Mouse (Mus musculus) adrenal gland, postnatal 0 days (tissue): Measurements from ENCODE around the gene Pla1a. TPM values are rescaled to one million over a fixed set of nuclear protein-coding genes. Genes with fewer than 3 reads are reported as not detected.

Source experiments
- polyA plus RNA-seq: library from polyadenylated mRNA; unstranded; fragments of >200 nt; fragmentation: Nextera tagmentation; extraction: Ambion mirVana; gene quantifications from 2 replicates; pipeline ENCODE4 v1.2.1, GENCODE M21; 2015

Pla1a gene
- 16.5 and 27.5 TPM in 2 replicates for polyA plus RNA-seq

DNA sequence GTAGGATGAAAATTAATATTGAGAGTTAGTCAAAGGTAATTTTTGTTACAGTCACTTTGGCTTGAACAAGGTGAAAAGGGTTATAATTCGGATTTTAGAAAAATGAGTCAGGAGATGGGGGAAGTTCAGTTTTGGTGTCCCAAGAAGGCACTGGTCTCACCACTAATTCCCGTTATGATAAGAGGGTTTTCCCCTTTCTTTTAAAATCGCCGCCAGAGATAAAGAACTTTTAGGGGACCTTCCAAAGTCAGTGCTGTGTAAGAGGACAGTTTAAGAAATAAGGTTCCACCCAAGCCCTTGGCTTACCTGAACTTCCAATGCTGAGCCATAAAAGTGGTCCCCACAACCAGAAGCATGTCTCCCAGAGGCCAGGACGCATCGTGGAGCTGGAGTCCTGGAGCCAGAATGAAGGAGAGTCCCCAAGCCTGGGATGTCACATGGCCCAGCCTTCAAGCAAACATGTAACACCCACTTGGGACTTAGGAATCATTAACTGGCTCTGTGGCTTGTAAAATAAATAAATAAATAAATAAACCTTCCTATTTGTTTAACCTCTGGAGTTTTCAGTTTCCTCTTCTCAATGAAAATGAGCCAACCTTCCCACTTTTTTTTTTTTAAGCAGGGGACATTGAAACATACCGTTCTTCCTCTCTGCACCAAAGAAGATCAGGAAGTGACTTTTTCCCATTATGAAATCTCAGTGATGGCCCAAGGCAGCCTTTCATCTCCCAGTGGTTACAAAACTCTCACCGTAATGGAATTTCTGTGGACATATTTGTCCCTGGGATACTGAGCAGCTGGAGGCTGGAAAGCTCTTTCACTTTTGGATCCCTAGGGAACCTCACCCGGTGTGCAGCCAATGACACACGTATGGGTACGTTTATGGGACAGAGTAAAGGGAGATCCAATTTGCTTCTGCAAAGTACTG lies at the start of gene Pla1a:
Gene Pla1a (minus strand): TSS at position 648 of the 928 bp plus-strand sequence.

DNA sequence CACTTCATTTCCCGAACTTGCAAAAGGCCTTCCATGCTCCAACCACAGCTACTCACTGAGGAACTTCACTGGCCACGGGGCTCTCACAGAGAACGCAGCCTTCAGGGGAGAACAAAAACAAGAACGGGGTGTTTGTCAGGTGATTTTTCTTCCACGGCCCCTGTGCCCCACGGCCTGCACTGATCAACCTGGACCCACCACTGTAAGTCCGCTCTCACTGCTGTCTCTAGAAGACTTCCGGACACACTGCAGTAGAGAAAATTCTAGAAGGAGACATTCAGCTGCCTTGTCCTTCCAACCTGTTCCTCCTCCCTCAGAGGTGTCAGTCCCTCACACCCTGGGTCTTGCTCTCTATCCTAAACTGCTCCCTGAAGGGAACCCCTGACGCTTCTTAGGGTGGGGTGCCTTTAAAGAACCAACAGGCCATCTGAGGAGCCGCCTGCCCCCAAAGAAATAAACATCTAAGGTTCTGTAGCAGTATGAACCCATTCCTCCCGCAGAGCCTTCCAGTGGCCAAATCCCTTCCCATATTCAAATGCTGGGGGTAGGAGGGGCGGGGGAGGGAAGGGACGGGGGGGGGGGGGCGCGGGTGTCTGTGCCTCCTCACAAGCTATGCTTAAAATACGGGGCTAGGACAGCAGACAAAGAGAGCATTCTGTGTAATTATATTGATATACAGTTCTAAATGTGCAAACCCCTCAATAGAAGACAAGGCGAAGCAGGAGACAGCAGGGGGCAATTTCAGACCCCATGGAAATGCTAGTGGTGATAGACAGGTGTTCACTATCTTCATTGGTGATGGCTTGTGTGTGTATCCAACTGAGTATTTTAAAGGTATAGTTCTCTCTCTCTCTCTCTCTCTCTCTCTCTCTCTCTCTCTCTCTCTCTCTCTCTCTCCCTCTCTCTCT lies 22.8 kb upstream of the Pla1a start, which contains the start of gene Cd80:
Gene Cd80 (plus strand): TSS at position 51 of the 908 bp plus-strand sequence.

GRCm38 (mm10) chr16:38452442-38453202 lies 19.7 kb upstream of the Pla1a start, which contains the start of gene Adprh:
Adprh (minus strand) TSS chr16:38452703.

GRCm38 (mm10) chr16:38361933-38362332 lies 71.0 kb downstream of the Pla1a start, which contains the start of gene Popdc2:
Popdc2 (plus strand) TSS chr16:38362209.

DNA sequence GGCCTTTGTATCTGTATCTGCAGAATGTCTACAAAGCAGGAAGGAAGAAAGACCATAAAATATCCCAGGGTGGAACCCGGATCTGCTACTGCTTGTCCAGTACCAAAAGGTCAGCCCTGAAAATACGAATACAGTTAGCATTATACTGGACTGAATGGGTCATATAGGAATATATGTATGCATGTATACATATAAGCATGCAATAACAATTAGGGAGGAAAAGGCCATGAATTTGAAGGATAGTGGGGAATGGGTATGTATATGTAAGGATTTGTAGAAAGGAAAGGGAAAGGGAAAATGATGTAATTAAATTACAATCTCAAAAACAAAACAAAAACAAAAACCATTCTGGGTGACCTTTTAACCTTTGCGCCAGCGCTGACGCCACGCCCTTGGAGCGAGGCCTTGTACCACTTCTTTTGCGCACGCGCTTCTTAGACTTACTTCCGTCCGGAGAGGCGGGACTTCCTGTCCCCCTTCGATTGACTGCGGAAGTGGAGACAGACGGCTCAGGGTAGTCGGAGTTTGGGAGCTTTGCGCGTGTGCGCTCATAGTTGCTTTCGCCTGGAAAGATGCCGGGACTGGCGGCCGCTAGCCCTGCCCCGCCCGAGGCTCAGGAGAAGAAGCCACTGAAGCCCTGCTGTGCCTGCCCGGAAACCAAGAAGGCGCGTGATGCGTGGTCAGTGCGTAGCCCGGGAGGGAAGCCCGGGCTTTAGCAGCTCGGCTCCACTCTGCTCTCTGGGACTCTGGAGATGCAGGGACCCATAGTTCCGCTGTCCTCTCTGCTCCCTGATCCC lies 86.2 kb downstream of the Pla1a start, which contains the start of the genes Cox17 and Gm21987:
Gene Cox17 (plus strand): TSS at position 463 of the 797 bp plus-strand sequence.
Gene Gm21987 (plus strand): TSS at position 512 of the 797 bp plus-strand sequence.

Other genes with a start within 250 kb of the Pla1a start
- 0.51 and 1.3 TPM in 2 replicates for gene Nr1i2, start 138.3 kb downstream of the Pla1a start, polyA plus RNA-seq
- 0.28 and 0.46 TPM in 2 replicates for gene Maats1, start 91.0 kb downstream of the Pla1a start, polyA plus RNA-seq
- gene Cox17, start 86.2 kb downstream of the Pla1a start, polyA plus RNA-seq = 410 and 490 TPM in 2 replicates
- gene Gm21987, start 86.1 kb downstream of the Pla1a start, polyA plus RNA-seq = not detected in 2 replicates
- gene Popdc2, start 70.9 kb downstream of the Pla1a start, polyA plus RNA-seq = 1.0 and 1.3 TPM in 2 replicates
- 75.0 and 90.2 TPM in 2 replicates for gene Adprh, start 19.6 kb upstream of the Pla1a start, polyA plus RNA-seq
- 0.05 and 0.30 TPM in 2 replicates for gene Cd80, start 22.4 kb upstream of the Pla1a start, polyA plus RNA-seq
- gene Timmdc1, start 89.5 kb upstream of the Pla1a start, polyA plus RNA-seq = 21.1 and 23.6 TPM in 2 replicates
- 35.2 and 40.1 TPM in 2 replicates for gene Poglut1, start 117.1 kb upstream of the Pla1a start, polyA plus RNA-seq
- gene Tmem39a, start 125.6 kb upstream of the Pla1a start, polyA plus RNA-seq = 35.1 and 57.9 TPM in 2 replicates